In genomic region chr10:67123756-67124155, GRCm38 (mm10) we compare ENCODE assay signal across 19 mouse cellular contexts. TPM values are rescaled to one million over a fixed set of nuclear protein-coding genes. Genes with fewer than 3 reads are reported as not detected.
DNase-seq lines count a peak whose midpoint lies in the region; ATAC-seq and TF ChIP-seq lines count a peak whose summit lies in the region.
"Had no signal": no experiment of that assay in that cellular context is flagged by ENCODE, and none has a peak within 500 bp of the region (broad histone marks: within the 10 kb centered on the region; RNA-seq: fewer than 3 reads in every experiment).

No protein-coding gene starts in this region.

- no peaks in the 10 kb centered on the region for H3K27me3 ChIP-seq in heart, embryonic 12.5 days (replicated peaks)
- peaks cover 2% of the 10 kb centered on the region; the same call in 1 of the 2 replicates for H3K27me3 ChIP-seq in liver, postnatal 0 days (ENCODE audit: insufficient read depth, low read length)
- no peaks in the 10 kb centered on the region; the same call in 1 of the 2 replicates for H3K27me3 ChIP-seq in liver, embryonic 11.5 days (replicated peaks; ENCODE audit: control insufficient read depth, insufficient read depth, low read length)
- H3K27me3 ChIP-seq in myocyte (ENCODE audit: control insufficient read depth, insufficient read depth, insufficient read length): no peaks in the 10 kb centered on the region
- H3K27me3 ChIP-seq: hindbrain, embryonic 15.5 days; kidney, embryonic 15.5 days; midbrain, embryonic 13.5 days had no signal

- no peaks in the 10 kb centered on the region for H3K36me3 ChIP-seq in heart, embryonic 12.5 days
- H3K36me3 ChIP-seq in liver, postnatal 0 days (replicated peaks; ENCODE audit: insufficient read depth, low read length): no peaks in the 10 kb centered on the region
- H3K36me3 ChIP-seq in liver, embryonic 11.5 days (ENCODE audit: control insufficient read depth, insufficient read depth, low read length): no peaks in the 10 kb centered on the region
- H3K36me3 ChIP-seq in myocyte (ENCODE audit: control insufficient read depth, insufficient read depth): no peaks in the 10 kb centered on the region
- H3K36me3 ChIP-seq: hindbrain, embryonic 15.5 days; kidney, embryonic 15.5 days; limb, embryonic 13.5 days; midbrain, embryonic 13.5 days had no signal

- TF ChIP-seq POLR2A in myocyte (IDR thresholded peaks at IDR 0.05; ENCODE audit: insufficient read length, low read depth): no peak

- H3ac ChIP-seq in myocyte (ENCODE audit: control insufficient read depth, insufficient read length): no peak overlapping the region

- no peak overlapping the region for H3K4me3 ChIP-seq in heart, embryonic 12.5 days
- no peak overlapping the region for H3K4me3 ChIP-seq in liver, postnatal 0 days (ENCODE audit: low read depth, low read length)
- H3K4me3 ChIP-seq in liver, embryonic 11.5 days (ENCODE audit: low read depth, low read length): no peak overlapping the region
- no peak overlapping the region for H3K4me3 ChIP-seq in myocyte
- H3K4me3 ChIP-seq: forebrain, embryonic 10.5 days; hindbrain, embryonic 15.5 days; kidney, embryonic 15.5 days; limb, embryonic 13.5 days; midbrain, embryonic 13.5 days had no signal

- peaks cover 47% of the 10 kb centered on the region for H3K79me2 ChIP-seq in myocyte (ENCODE audit: control insufficient read depth, insufficient read depth)

- TF ChIP-seq CTCF in liver, postnatal 0 days (IDR thresholded peaks at IDR 0.05; ENCODE audit: low read depth): no peak

- H3K27ac ChIP-seq in heart, embryonic 12.5 days (ENCODE audit: poor library complexity, severe bottlenecking): peak overlapping the region; percentile 81
- H3K27ac ChIP-seq in liver, postnatal 0 days (ENCODE audit: low read depth): no peak overlapping the region
- no peak overlapping the region for H3K27ac ChIP-seq in liver, embryonic 11.5 days (ENCODE audit: low read depth, low read length)
- H3K27ac ChIP-seq: forebrain, embryonic 10.5 days; hindbrain, embryonic 15.5 days; kidney, embryonic 15.5 days; limb, embryonic 13.5 days; midbrain, embryonic 13.5 days had no signal

- TF ChIP-seq EP300 in liver, postnatal 0 days (IDR thresholded peaks at IDR 0.05; ENCODE audit: low read depth): no peak

- H3K4me2 ChIP-seq in heart, embryonic 12.5 days: peak overlapping the region; percentile 39
- peak overlapping the region; percentile 19; the same call in 1 of the 2 replicates for H3K4me2 ChIP-seq in liver, postnatal 0 days (ENCODE audit: low read depth, low read length)
- no peak overlapping the region for H3K4me2 ChIP-seq in liver, embryonic 11.5 days
- H3K4me2 ChIP-seq in myocyte (ENCODE audit: low read depth): peak overlapping the region; percentile 40
- H3K4me2 ChIP-seq: hindbrain, embryonic 15.5 days; kidney, embryonic 15.5 days; limb, embryonic 13.5 days; midbrain, embryonic 13.5 days had no signal

- no peak overlapping the region for H3K9ac ChIP-seq in heart, embryonic 12.5 days
- no peak overlapping the region for H3K9ac ChIP-seq in liver, postnatal 0 days (replicated peaks)
- H3K9ac ChIP-seq in liver, embryonic 11.5 days (ENCODE audit: low read depth, low read length): no peak overlapping the region
- H3K9ac ChIP-seq: hindbrain, embryonic 15.5 days; kidney, embryonic 15.5 days; limb, embryonic 13.5 days; midbrain, embryonic 13.5 days had no signal

- no peak for DNase-seq in heart, postnatal 36 days
- no peak for DNase-seq in liver, postnatal 0 days
- no peak for DNase-seq in liver, embryonic 11.5 days (ENCODE audit: low spot score)
- DNase-seq in kidney, postnatal 36 days: no peak
- DNase-seq: adrenal gland, postnatal 36 days; cerebellum, adult 9-10 months; gastrocnemius, postnatal 36 days; lung, adult 18-20 months; lung, postnatal 4 days had no signal

- intact Hi-C loops in heart, postnatal 36 days (cut with DNase I): no loop called here

- H3K4me1 ChIP-seq in heart, embryonic 12.5 days (replicated peaks): peaks cover 60% of the 10 kb centered on the region
- peaks cover 13% of the 10 kb centered on the region for H3K4me1 ChIP-seq in liver, postnatal 0 days (ENCODE audit: insufficient read depth)
- H3K4me1 ChIP-seq in liver, embryonic 11.5 days (replicated peaks; ENCODE audit: control insufficient read depth, insufficient read depth, low read length): peaks cover 8% of the 10 kb centered on the region

- no peak for ATAC-seq in heart, embryonic 12.5 days (ENCODE audit: insufficient number of reproducible peaks, low FRiP score)
- no peak for ATAC-seq in liver, postnatal 0 days
- ATAC-seq in liver, embryonic 11.5 days (replicated peaks; ENCODE audit: low FRiP score): no peak
- peak; percentile 37 for ATAC-seq in common myeloid progenitor, adult 5-6 weeks (replicated peaks; ENCODE audit: low read depth, poor library complexity, severe bottlenecking)
- ATAC-seq: intestine, embryonic 16.5 days; midbrain, embryonic 13.5 days had no signal

- H3K9me3 ChIP-seq in heart, embryonic 12.5 days (replicated peaks): no peaks in the 10 kb centered on the region
- no peaks in the 10 kb centered on the region for H3K9me3 ChIP-seq in liver, postnatal 0 days (ENCODE audit: low read length)
- H3K9me3 ChIP-seq in liver, embryonic 11.5 days (ENCODE audit: control insufficient read depth, low read length): no peaks in the 10 kb centered on the region
- H3K9me3 ChIP-seq: forebrain, embryonic 10.5 days; G1E; hindbrain, embryonic 15.5 days; kidney, embryonic 15.5 days; limb, embryonic 13.5 days; midbrain, embryonic 13.5 days had no signal

- 34% methylated on average over 2 of the region's 2 CpGs for WGBS in heart, embryonic 12.5 days
- 28% methylated on average over 2 of the region's 2 CpGs for WGBS in liver, postnatal 0 days (ENCODE audit: insufficient replicate concordance)
- 47% methylated on average over 2 of the region's 2 CpGs for WGBS in liver, embryonic 11.5 days

TF ChIP-seq in myocyte, 11 proteins besides CTCF, POLR2A, EP300 and RAD21:
- TF ChIP-seq USF1 (IDR thresholded peaks at IDR 0.05; ENCODE audit: low read depth) (no peak), SRF (IDR thresholded peaks at IDR 0.05; ENCODE audit: control insufficient read depth, insufficient read length, low read depth) (no peak), REST (IDR thresholded peaks at IDR 0.05; ENCODE audit: insufficient read depth, insufficient read length) (no peak), TCF3 (IDR thresholded peaks at IDR 0.05; ENCODE audit: insufficient read length, low read depth) (no peak), POLR2AphosphoS2 (IDR thresholded peaks at IDR 0.05; ENCODE audit: insufficient read length, low read depth) (no peak), TCF12 (IDR thresholded peaks at IDR 0.05; ENCODE audit: insufficient read depth, poor library complexity, severe bottlenecking) (no peak), MYOG (IDR thresholded peaks at IDR 0.05; ENCODE audit: control insufficient read depth in 1 of 3, insufficient read depth in 1 of 3, insufficient read length in 2 of 3, low read depth in 2 of 3) (no peak), MAX (IDR thresholded peaks at IDR 0.05; ENCODE audit: low read depth) (no peak), CEBPB (IDR thresholded peaks at IDR 0.05; ENCODE audit: insufficient read depth, poor library complexity, severe bottlenecking) (no peak), MYOD1 (IDR thresholded peaks at IDR 0.05; ENCODE audit: control insufficient read depth in 1 of 3, insufficient read length in 2 of 3, low read depth in 2 of 3) (no peak)

RNA-seq across cellular contexts. Expression of gene Reep3, which starts 27.0 kb away (rescaled TPM):
- 28.4 and 29.3 TPM in 2 replicates for polyA plus RNA-seq in heart, embryonic 12.5 days (2016; fragmentation: Nextera tagmentation; extraction: Ambion mirVana)
- total RNA-seq in heart, postnatal 36 days (2021): 10 to 100 TPM; 22.2 to 22.5 TPM
- polyA plus RNA-seq in liver, postnatal 0 days (2015; fragmentation: Nextera tagmentation; extraction: Ambion mirVana): 18.5 and 19.6 TPM in 2 replicates
- polyA plus RNA-seq in liver, embryonic 11.5 days (2014; fragmentation: Nextera tagmentation; extraction: Ambion mirVana): 11.5 and 12.4 TPM in 2 replicates
- 8.5 and 12.5 TPM in 2 replicates for total RNA-seq in common myeloid progenitor, adult 5-6 weeks (2017)
- 13.0 TPM for polyA plus RNA-seq in myocyte (2012; fragmentation: generic; extraction: Trizol)

RNA-seq across cellular contexts. Expression of gene Jmjd1c, which starts 27.8 kb away (rescaled TPM):
- polyA plus RNA-seq in heart, embryonic 12.5 days (2016; fragmentation: Nextera tagmentation; extraction: Ambion mirVana): 37.9 and 42.3 TPM in 2 replicates
- total RNA-seq in heart, postnatal 36 days (2021): 10 to 100 TPM; 39.4 to 41.1 TPM
- polyA plus RNA-seq in liver, postnatal 0 days (2015; fragmentation: Nextera tagmentation; extraction: Ambion mirVana): 15.0 and 15.7 TPM in 2 replicates
- 26.0 and 31.6 TPM in 2 replicates for polyA plus RNA-seq in liver, embryonic 11.5 days (2014; fragmentation: Nextera tagmentation; extraction: Ambion mirVana)
- total RNA-seq in common myeloid progenitor, adult 5-6 weeks (2017): 134 and 162 TPM in 2 replicates
- 5.6 TPM for polyA plus RNA-seq in myocyte (2012; fragmentation: generic; extraction: Trizol)
